Mouse (Mus musculus): ENCODE results near the gene Olfr1054. TPM values are rescaled to one million over a fixed set of nuclear protein-coding genes. Genes with fewer than 3 reads are reported as not detected.

Gene Olfr1054
- total and polyA plus RNA-seq, 2 experiments from 2014 or later: not detected

- ATAC-seq (no peak), DNase-seq (ENCODE audit: low spot score) (no peak)
- Histone ChIP-seq H3K36me3 (ENCODE audit: insufficient read depth, low read length) (no peaks in the 10 kb centered on the region), H3K4me1 (ENCODE audit: insufficient read depth, low read length) (no peaks in the 10 kb centered on the region), H3K27me3 (ENCODE audit: insufficient read depth, low read length) (no peaks in the 10 kb centered on the region), H3K27ac (no peak within 1 kb of the TSS), H3K9ac (replicated peaks; ENCODE audit: low read length) (no peak within 1 kb of the TSS), H3K4me3 (ENCODE audit: low read length) (no peak within 1 kb of the TSS), H3K9me3 (ENCODE audit: low read length) (no peaks in the 10 kb centered on the region), H3K4me2 (ENCODE audit: low read depth, low read length) (no peak within 1 kb of the TSS)
- no peak for TF ChIP-seq CTCF (IDR thresholded peaks at IDR 0.05; ENCODE audit: low read depth)
Measured at GRCm38 (mm10) chr2:86292155-86292554, 43.1 kb downstream of the Olfr1054 start, which contains the start of gene Olfr1052. Olfr1052 (plus strand) TSS chr2:86292455.

Other genes with a start within 250 kb of the Olfr1054 start
- gene Olfr1037, start 248.0 kb downstream of the Olfr1054 start, total RNA-seq (2014; rRNA removed): not detected in 2 replicates
- not detected in 2 replicates for gene Olfr1037, start 248.0 kb downstream of the Olfr1054 start, polyA plus RNA-seq (2015; fragmentation: Nextera tagmentation; extraction: Ambion mirVana)
- gene Olfr1039, start 199.5 kb downstream of the Olfr1054 start, total RNA-seq (2014; rRNA removed): not detected in 2 replicates
- gene Olfr1039, start 199.5 kb downstream of the Olfr1054 start, polyA plus RNA-seq (2015; fragmentation: Nextera tagmentation; extraction: Ambion mirVana): not detected in 2 replicates
- not detected in 2 replicates for gene Olfr1040, start 188.7 kb downstream of the Olfr1054 start, total RNA-seq (2014; rRNA removed)
- not detected in 2 replicates for gene Olfr1040, start 188.7 kb downstream of the Olfr1054 start, polyA plus RNA-seq (2015; fragmentation: Nextera tagmentation; extraction: Ambion mirVana)
- not detected in 2 replicates for gene Olfr1042, start 173.6 kb downstream of the Olfr1054 start, total RNA-seq (2014; rRNA removed)
- gene Olfr1042, start 173.6 kb downstream of the Olfr1054 start, polyA plus RNA-seq (2015; fragmentation: Nextera tagmentation; extraction: Ambion mirVana): not detected in 2 replicates
- gene Olfr1043, start 167.9 kb downstream of the Olfr1054 start, total RNA-seq (2014; rRNA removed): not detected in 2 replicates
- gene Olfr1043, start 167.9 kb downstream of the Olfr1054 start, polyA plus RNA-seq (2015; fragmentation: Nextera tagmentation; extraction: Ambion mirVana): not detected in 2 replicates
- gene Olfr1044, start 157.6 kb downstream of the Olfr1054 start, total RNA-seq (2014; rRNA removed): not detected in 2 replicates
- gene Olfr1044, start 157.6 kb downstream of the Olfr1054 start, polyA plus RNA-seq (2015; fragmentation: Nextera tagmentation; extraction: Ambion mirVana): not detected in 2 replicates
- gene Olfr52, start 149.8 kb downstream of the Olfr1054 start, total RNA-seq (2014; rRNA removed): not detected in 2 replicates
- gene Olfr52, start 149.8 kb downstream of the Olfr1054 start, polyA plus RNA-seq (2015; fragmentation: Nextera tagmentation; extraction: Ambion mirVana): not detected in 2 replicates
- not detected in 2 replicates for gene Olfr1045, start 132.4 kb downstream of the Olfr1054 start, total RNA-seq (2014; rRNA removed)
- not detected in 2 replicates for gene Olfr1045, start 132.4 kb downstream of the Olfr1054 start, polyA plus RNA-seq (2015; fragmentation: Nextera tagmentation; extraction: Ambion mirVana)
- not detected in 2 replicates for gene Olfr1046, start 116.1 kb downstream of the Olfr1054 start, total RNA-seq (2014; rRNA removed)
- gene Olfr1046, start 116.1 kb downstream of the Olfr1054 start, polyA plus RNA-seq (2015; fragmentation: Nextera tagmentation; extraction: Ambion mirVana): not detected in 2 replicates
- not detected in 2 replicates for gene Olfr1047, start 104.0 kb downstream of the Olfr1054 start, total RNA-seq (2014; rRNA removed)
- gene Olfr1047, start 104.0 kb downstream of the Olfr1054 start, polyA plus RNA-seq (2015; fragmentation: Nextera tagmentation; extraction: Ambion mirVana): not detected in 2 replicates
- not detected in 2 replicates for gene Olfr1048, start 95.1 kb downstream of the Olfr1054 start, total RNA-seq (2014; rRNA removed)
- gene Olfr1048, start 95.1 kb downstream of the Olfr1054 start, polyA plus RNA-seq (2015; fragmentation: Nextera tagmentation; extraction: Ambion mirVana): not detected in 2 replicates
- gene Olfr1049, start 77.1 kb downstream of the Olfr1054 start, total RNA-seq (2014; rRNA removed): not detected in 2 replicates
- gene Olfr1049, start 77.1 kb downstream of the Olfr1054 start, polyA plus RNA-seq (2015; fragmentation: Nextera tagmentation; extraction: Ambion mirVana): not detected in 2 replicates
- gene Olfr1051, start 56.3 kb downstream of the Olfr1054 start, total RNA-seq (2014; rRNA removed): not detected in 2 replicates
- gene Olfr1051, start 56.3 kb downstream of the Olfr1054 start, polyA plus RNA-seq (2015; fragmentation: Nextera tagmentation; extraction: Ambion mirVana): not detected in 2 replicates
- gene Olfr1052, start 43.0 kb downstream of the Olfr1054 start, total RNA-seq (2014; rRNA removed): 0.37 TPM in 1 of 2 replicates, not detected in the other
- gene Olfr1052, start 43.0 kb downstream of the Olfr1054 start, polyA plus RNA-seq (2015; fragmentation: Nextera tagmentation; extraction: Ambion mirVana): not detected in 2 replicates
- not detected in 2 replicates for gene Olfr1053, start 20.1 kb downstream of the Olfr1054 start, total RNA-seq (2014; rRNA removed)
- not detected in 2 replicates for gene Olfr1053, start 20.1 kb downstream of the Olfr1054 start, polyA plus RNA-seq (2015; fragmentation: Nextera tagmentation; extraction: Ambion mirVana)
- gene Olfr1055, start 14.9 kb upstream of the Olfr1054 start, total RNA-seq (2014; rRNA removed): not detected in 2 replicates
- gene Olfr1055, start 14.9 kb upstream of the Olfr1054 start, polyA plus RNA-seq (2015; fragmentation: Nextera tagmentation; extraction: Ambion mirVana): not detected in 2 replicates
- gene Olfr1056, start 27.0 kb upstream of the Olfr1054 start, total RNA-seq (2014; rRNA removed): not detected in 2 replicates
- not detected in 2 replicates for gene Olfr1056, start 27.0 kb upstream of the Olfr1054 start, polyA plus RNA-seq (2015; fragmentation: Nextera tagmentation; extraction: Ambion mirVana)
- gene Olfr1057, start 43.0 kb upstream of the Olfr1054 start, total RNA-seq (2014; rRNA removed): not detected in 2 replicates
- gene Olfr1057, start 43.0 kb upstream of the Olfr1054 start, polyA plus RNA-seq (2015; fragmentation: Nextera tagmentation; extraction: Ambion mirVana): not detected in 2 replicates
- gene Olfr1058, start 53.1 kb upstream of the Olfr1054 start, total RNA-seq (2014; rRNA removed): not detected in 2 replicates
- gene Olfr1058, start 53.1 kb upstream of the Olfr1054 start, polyA plus RNA-seq (2015; fragmentation: Nextera tagmentation; extraction: Ambion mirVana): not detected in 2 replicates
- gene Olfr1061, start 78.6 kb upstream of the Olfr1054 start, total RNA-seq (2014; rRNA removed): not detected in 2 replicates
- gene Olfr1061, start 78.6 kb upstream of the Olfr1054 start, polyA plus RNA-seq (2015; fragmentation: Nextera tagmentation; extraction: Ambion mirVana): not detected in 2 replicates
- gene Olfr1062, start 91.3 kb upstream of the Olfr1054 start, total RNA-seq (2014; rRNA removed): not detected in 2 replicates
- gene Olfr1062, start 91.3 kb upstream of the Olfr1054 start, polyA plus RNA-seq (2015; fragmentation: Nextera tagmentation; extraction: Ambion mirVana): not detected in 2 replicates
- not detected in 2 replicates for gene Olfr1065, start 115.2 kb upstream of the Olfr1054 start, total RNA-seq (2014; rRNA removed)
- not detected in 2 replicates for gene Olfr1065, start 115.2 kb upstream of the Olfr1054 start, polyA plus RNA-seq (2015; fragmentation: Nextera tagmentation; extraction: Ambion mirVana)
- not detected in 2 replicates for gene Olfr1066, start 120.8 kb upstream of the Olfr1054 start, total RNA-seq (2014; rRNA removed)
- gene Olfr1066, start 120.8 kb upstream of the Olfr1054 start, polyA plus RNA-seq (2015; fragmentation: Nextera tagmentation; extraction: Ambion mirVana): not detected in 2 replicates
- not detected in 2 replicates for gene Olfr228, start 152.0 kb upstream of the Olfr1054 start, total RNA-seq (2014; rRNA removed)
- not detected in 2 replicates for gene Olfr228, start 152.0 kb upstream of the Olfr1054 start, polyA plus RNA-seq (2015; fragmentation: Nextera tagmentation; extraction: Ambion mirVana)
- not detected in 2 replicates for gene Olfr1076, start 173.0 kb upstream of the Olfr1054 start, total RNA-seq (2014; rRNA removed)
- not detected in 2 replicates for gene Olfr1076, start 173.0 kb upstream of the Olfr1054 start, polyA plus RNA-seq (2015; fragmentation: Nextera tagmentation; extraction: Ambion mirVana)
- gene Olfr1079, start 207.0 kb upstream of the Olfr1054 start, total RNA-seq (2014; rRNA removed): not detected in 2 replicates
- gene Olfr1079, start 207.0 kb upstream of the Olfr1054 start, polyA plus RNA-seq (2015; fragmentation: Nextera tagmentation; extraction: Ambion mirVana): not detected in 2 replicates
- gene Olfr1080, start 222.8 kb upstream of the Olfr1054 start, total RNA-seq (2014; rRNA removed): not detected in 2 replicates
- gene Olfr1080, start 222.8 kb upstream of the Olfr1054 start, polyA plus RNA-seq (2015; fragmentation: Nextera tagmentation; extraction: Ambion mirVana): not detected in 2 replicates

Data from hindbrain, postnatal 0 days (tissue).